Mouse (Mus musculus): Measurements from ENCODE around the gene Coa3. TPM values are rescaled to one million over a fixed set of nuclear protein-coding genes. Genes with fewer than 3 reads are reported as not detected.
A peak's percentile ranks its signal among the peaks of the same experiment; 100 is the strongest.

Gene Coa3
- total and polyA plus RNA-seq, 2 experiments from 2014 or later = 168 to 204 TPM

DNA sequence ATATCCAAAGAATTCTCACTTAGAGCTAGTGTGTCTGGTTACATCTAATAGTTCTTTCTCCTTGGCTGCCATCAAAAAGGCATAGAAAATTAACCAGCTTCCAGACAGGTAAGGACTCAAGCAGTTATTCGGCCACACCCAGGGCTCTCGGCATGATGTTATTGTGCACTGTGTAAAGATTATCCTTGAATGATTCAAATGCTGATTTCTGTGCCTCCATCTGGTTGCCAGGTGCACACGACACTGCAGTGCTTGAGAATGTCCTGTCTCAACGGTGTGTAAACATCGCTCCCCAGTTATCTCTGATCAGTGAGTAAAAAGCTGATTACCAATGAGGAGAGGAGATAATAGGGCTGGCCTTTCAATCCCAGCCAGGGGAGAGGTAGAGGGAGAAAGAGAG is 28.8 kb upstream of the Coa3 start:
- no peak for TF ChIP-seq CTCF (IDR thresholded peaks at IDR 0.05)
- H3K4me3 ChIP-seq (ENCODE audit: low read depth, low read length) = no peak overlapping the region
- no peak overlapping the region for H3K27ac ChIP-seq (ENCODE audit: low read depth, low read length)
- WGBS = 35% methylated on average over 5 of the region's 5 CpGs
- no peaks in the 10 kb centered on the region for H3K9me3 ChIP-seq (ENCODE audit: low read length)
- no peaks in the 10 kb centered on the region for H3K36me3 ChIP-seq (ENCODE audit: insufficient read depth, low read length)
- ATAC-seq (ENCODE audit: low FRiP score) (no peak), DNase-seq (ENCODE audit: low spot score) (no peak)
- no peaks in the 10 kb centered on the region for H3K27me3 ChIP-seq (ENCODE audit: insufficient read depth, low read length)
- H3K9ac ChIP-seq (replicated peaks; ENCODE audit: low read length, poor library complexity, severe bottlenecking) = no peak overlapping the region
- H3K4me1 ChIP-seq (ENCODE audit: insufficient read depth, low read length) = no peaks in the 10 kb centered on the region
- no peak overlapping the region for H3K4me2 ChIP-seq (ENCODE audit: low read depth, low read length, poor library complexity, severe bottlenecking)

DNA sequence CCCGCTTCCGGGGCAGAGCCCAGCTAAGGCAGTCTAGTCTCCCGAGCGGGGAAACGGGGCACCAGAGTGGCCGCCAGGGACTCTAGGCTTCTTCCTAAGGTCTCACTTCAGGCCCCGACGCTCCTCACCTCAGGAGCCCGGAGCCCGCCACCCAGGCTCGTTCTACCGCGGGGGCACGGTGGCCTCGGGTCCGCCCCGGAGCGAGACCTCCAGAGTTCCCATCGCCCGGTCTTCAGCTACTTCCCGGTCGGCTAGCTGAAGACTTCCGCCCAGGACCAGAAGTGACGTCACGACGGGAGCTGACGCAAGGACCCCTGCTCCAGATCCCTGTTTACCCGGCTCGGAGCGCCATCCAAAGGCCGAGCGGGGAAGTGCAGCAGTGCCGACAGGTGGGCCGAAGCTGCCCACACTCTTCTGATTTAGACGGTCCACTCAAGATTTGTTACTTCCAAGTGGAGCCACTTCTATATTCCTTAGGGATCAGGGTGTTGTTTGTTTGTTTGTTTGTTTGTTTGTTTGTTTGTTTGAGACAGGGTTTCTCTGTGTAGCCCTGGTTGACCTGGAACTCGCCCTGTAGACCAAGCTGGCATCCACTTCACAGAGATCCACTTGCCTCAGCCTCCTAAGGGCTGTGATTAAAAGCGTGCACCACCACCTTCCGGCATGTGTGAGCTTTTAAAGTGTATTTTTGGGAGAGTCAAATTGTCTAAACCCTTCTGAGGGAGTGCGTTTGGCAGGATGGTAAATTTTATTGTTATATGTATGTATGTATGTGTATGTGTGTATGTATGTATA is 23.3 kb upstream of the Coa3 start, which contains the start of gene Becn1:
Becn1 (minus strand) TSS at position 283 of the 795 bp plus-strand sequence.
- DNase-seq (ENCODE audit: low spot score) (peak; percentile 97), ATAC-seq (ENCODE audit: low FRiP score) (peak; percentile 92)
- H3K27ac ChIP-seq (ENCODE audit: low read depth, low read length) = peak within 1 kb of the TSS; percentile 55
- H3K36me3 ChIP-seq (ENCODE audit: insufficient read depth, low read length) = peaks cover 11% of the 10 kb centered on the region; the same call in 1 of the 2 replicates
- peak within 1 kb of the TSS; percentile 96 for H3K4me2 ChIP-seq (ENCODE audit: low read depth, low read length, poor library complexity, severe bottlenecking)
- H3K9me3 ChIP-seq (ENCODE audit: low read length) = no peaks in the 10 kb centered on the region
- H3K27me3 ChIP-seq (ENCODE audit: insufficient read depth, low read length) = no peaks in the 10 kb centered on the region
- peak within 1 kb of the TSS; percentile 88 for H3K9ac ChIP-seq (replicated peaks; ENCODE audit: low read length, poor library complexity, severe bottlenecking)
- WGBS = 7% methylated on average over 39 of the region's 39 CpGs
- TF ChIP-seq CTCF (IDR thresholded peaks at IDR 0.05) = peak; percentile 94
- H3K4me1 ChIP-seq (ENCODE audit: insufficient read depth, low read length) = peaks cover 6% of the 10 kb centered on the region; the same call in 1 of the 2 replicates
- H3K4me3 ChIP-seq (ENCODE audit: low read depth, low read length) = peak within 1 kb of the TSS; percentile 86

DNA sequence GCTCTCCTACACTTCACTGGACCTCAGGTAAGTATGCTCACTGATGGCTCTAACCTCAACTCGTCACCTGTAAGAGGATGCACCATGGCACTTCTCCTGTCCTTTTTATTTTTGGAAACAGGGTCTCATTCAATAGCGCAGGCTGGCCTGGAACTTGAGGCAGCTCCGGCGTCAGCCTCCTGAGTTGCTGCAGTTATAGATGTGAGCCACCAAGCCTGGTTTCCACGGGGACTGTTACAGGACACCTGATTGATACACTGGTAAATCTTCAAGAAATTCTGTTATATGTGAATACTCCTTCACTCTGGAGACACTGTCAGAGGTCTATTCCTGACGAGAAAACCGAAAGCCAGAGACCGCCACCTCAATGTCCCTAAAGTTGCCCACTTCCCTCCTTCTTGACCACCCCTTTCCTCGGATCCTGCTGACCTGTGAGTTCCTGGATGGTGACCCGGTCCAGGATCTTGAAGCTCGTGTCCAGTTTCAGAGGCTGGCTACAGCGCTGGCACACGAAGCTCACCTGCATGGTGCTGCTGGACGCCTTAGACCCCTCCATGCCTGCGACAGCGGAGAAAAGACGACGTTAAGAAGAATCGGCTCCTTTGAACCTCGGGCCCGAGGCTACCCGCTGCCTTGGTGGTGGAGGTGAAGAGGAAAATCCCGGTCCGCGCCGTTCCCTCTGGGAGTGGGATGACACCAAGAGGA is 22.5 kb upstream of the Coa3 start:
- Histone ChIP-seq H3K4me2 (ENCODE audit: low read depth, low read length, poor library complexity, severe bottlenecking) (peak overlapping the region; percentile 96), H3K27me3 (ENCODE audit: insufficient read depth, low read length) (no peaks in the 10 kb centered on the region), H3K9me3 (ENCODE audit: low read length) (no peaks in the 10 kb centered on the region), H3K27ac (ENCODE audit: low read depth, low read length) (peak overlapping the region; percentile 55), H3K9ac (replicated peaks; ENCODE audit: low read length, poor library complexity, severe bottlenecking) (peak overlapping the region; percentile 88), H3K4me3 (ENCODE audit: low read depth, low read length) (peak overlapping the region; percentile 86), H3K4me1 (ENCODE audit: insufficient read depth, low read length) (peaks cover 6% of the 10 kb centered on the region; the same call in 1 of the 2 replicates), H3K36me3 (ENCODE audit: insufficient read depth, low read length) (peaks cover 11% of the 10 kb centered on the region; the same call in 1 of the 2 replicates)
- TF ChIP-seq CTCF (IDR thresholded peaks at IDR 0.05) = no peak
- WGBS = 16% methylated on average over 26 of the region's 26 CpGs
- ATAC-seq (ENCODE audit: low FRiP score) (peak; percentile 34; the same call in 1 of the 2 replicates), DNase-seq (ENCODE audit: low spot score) (no peak)

DNA sequence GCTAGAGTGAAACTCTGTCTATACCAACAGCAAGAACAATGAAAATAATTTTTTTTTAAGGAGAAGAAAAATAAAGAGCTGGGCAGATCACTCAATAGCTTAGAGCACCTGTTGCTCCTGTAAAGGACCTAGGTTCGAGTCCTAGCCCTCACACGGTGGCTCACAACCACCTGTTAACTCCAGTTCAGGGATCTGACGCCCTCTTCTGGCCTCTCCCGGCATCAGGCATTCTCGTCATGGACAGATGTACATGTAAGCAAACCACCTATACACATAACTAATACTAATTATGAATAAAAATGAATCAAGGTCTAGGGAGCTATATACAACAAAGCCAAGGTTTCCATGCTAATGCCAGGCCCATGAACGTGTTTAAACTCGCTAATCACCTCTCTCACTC is 22.0 kb upstream of the Coa3 start:
- Histone ChIP-seq H3K36me3 (ENCODE audit: insufficient read depth, low read length) (peaks cover 11% of the 10 kb centered on the region; the same call in 1 of the 2 replicates), H3K27me3 (ENCODE audit: insufficient read depth, low read length) (no peaks in the 10 kb centered on the region), H3K27ac (ENCODE audit: low read depth, low read length) (no peak overlapping the region), H3K4me3 (ENCODE audit: low read depth, low read length) (peak overlapping the region; percentile 86), H3K4me2 (ENCODE audit: low read depth, low read length, poor library complexity, severe bottlenecking) (peak overlapping the region; percentile 96), H3K9me3 (ENCODE audit: low read length) (no peaks in the 10 kb centered on the region), H3K4me1 (ENCODE audit: insufficient read depth, low read length) (peaks cover 6% of the 10 kb centered on the region; the same call in 1 of the 2 replicates), H3K9ac (replicated peaks; ENCODE audit: low read length, poor library complexity, severe bottlenecking) (no peak overlapping the region)
- no peak for ATAC-seq (ENCODE audit: low FRiP score)
- TF ChIP-seq CTCF (IDR thresholded peaks at IDR 0.05) = peak; percentile 33
- no peak for DNase-seq (ENCODE audit: low spot score)
- WGBS = 71% methylated on average over 7 of the region's 7 CpGs

DNA sequence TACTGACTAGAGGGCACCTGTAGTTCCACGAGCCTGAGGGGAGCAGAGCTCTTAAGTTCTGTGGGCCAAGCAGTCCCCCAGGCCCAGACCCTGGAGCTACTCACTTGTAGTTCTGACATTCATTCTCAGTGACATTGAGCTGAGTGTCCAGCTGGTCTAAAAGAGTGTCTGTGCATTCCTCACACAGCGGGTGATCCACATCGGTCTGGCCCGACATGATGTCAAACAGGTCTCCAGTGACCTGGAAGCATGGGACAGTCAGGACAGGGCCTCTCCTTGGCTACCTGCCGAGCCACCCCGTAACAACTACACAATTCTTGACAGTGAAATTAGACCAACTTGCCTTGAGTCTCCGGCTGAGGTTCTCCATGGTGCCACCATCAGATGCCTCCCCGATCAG is 16.3 kb upstream of the Coa3 start:
- no peak for ATAC-seq (ENCODE audit: low FRiP score)
- no peaks in the 10 kb centered on the region for H3K9me3 ChIP-seq (ENCODE audit: low read length)
- no peaks in the 10 kb centered on the region for H3K4me1 ChIP-seq (ENCODE audit: insufficient read depth, low read length)
- H3K4me2 ChIP-seq (ENCODE audit: low read depth, low read length, poor library complexity, severe bottlenecking) = no peak overlapping the region
- no peaks in the 10 kb centered on the region for H3K27me3 ChIP-seq (ENCODE audit: insufficient read depth, low read length)
- no peak overlapping the region for H3K27ac ChIP-seq (ENCODE audit: low read depth, low read length)
- H3K36me3 ChIP-seq (ENCODE audit: insufficient read depth, low read length) = peaks cover 51% of the 10 kb centered on the region
- TF ChIP-seq CTCF (IDR thresholded peaks at IDR 0.05) = no peak
- no peak for DNase-seq (ENCODE audit: low spot score)
- no peak overlapping the region for H3K4me3 ChIP-seq (ENCODE audit: low read depth, low read length)
- WGBS = 89% methylated on average over 8 of the region's 8 CpGs
- H3K9ac ChIP-seq (replicated peaks; ENCODE audit: low read length, poor library complexity, severe bottlenecking) = no peak overlapping the region

DNA sequence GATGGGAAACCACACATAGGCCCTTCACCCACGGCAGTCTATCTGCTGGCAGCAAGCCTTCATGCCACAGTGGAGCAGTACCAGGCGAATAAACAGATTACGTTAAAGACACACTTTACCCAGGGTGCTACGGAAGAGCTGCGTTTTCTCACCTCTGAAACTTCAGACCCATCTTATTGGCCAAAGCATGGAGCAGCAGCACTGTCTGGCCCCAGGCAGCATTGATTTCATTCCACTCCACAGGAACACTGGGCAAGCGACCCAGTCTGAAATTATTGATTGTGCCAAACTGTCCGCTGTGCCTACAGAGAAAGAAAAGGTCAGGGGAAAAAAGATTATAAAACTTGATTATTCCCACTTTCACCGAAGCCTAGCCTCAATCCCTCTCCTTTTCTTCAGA is 12.3 kb upstream of the Coa3 start:
- DNase-seq (ENCODE audit: low spot score) (no peak), ATAC-seq (ENCODE audit: low FRiP score) (no peak)
- H3K4me1 ChIP-seq (ENCODE audit: insufficient read depth, low read length) = no peaks in the 10 kb centered on the region
- no peak for TF ChIP-seq CTCF (IDR thresholded peaks at IDR 0.05)
- no peak overlapping the region for H3K9ac ChIP-seq (replicated peaks; ENCODE audit: low read length, poor library complexity, severe bottlenecking)
- no peak overlapping the region for H3K4me3 ChIP-seq (ENCODE audit: low read depth, low read length)
- H3K36me3 ChIP-seq (ENCODE audit: insufficient read depth, low read length) = peaks cover 57% of the 10 kb centered on the region
- no peak overlapping the region for H3K4me2 ChIP-seq (ENCODE audit: low read depth, low read length, poor library complexity, severe bottlenecking)
- WGBS = 97% methylated on average over 8 of the region's 8 CpGs
- no peaks in the 10 kb centered on the region for H3K27me3 ChIP-seq (ENCODE audit: insufficient read depth, low read length)
- no peaks in the 10 kb centered on the region for H3K9me3 ChIP-seq (ENCODE audit: low read length)
- no peak overlapping the region for H3K27ac ChIP-seq (ENCODE audit: low read depth, low read length)

All from midbrain, postnatal 0 days (tissue).